Mouse (Mus musculus): ENCODE data around the gene Pagr1b. TPM values are rescaled to one million over a fixed set of nuclear protein-coding genes. Genes with fewer than 3 reads are reported as not detected.

The Pagr1b gene
- total RNA-seq (2023), result 1 to 10 TPM; 3.6 to 4.6 TPM

DNA sequence TGATC is at the start of gene Pagr1b:
TSS of gene Pagr1b (minus strand) at position 4 of the 5 bp plus-strand sequence.

DNA sequence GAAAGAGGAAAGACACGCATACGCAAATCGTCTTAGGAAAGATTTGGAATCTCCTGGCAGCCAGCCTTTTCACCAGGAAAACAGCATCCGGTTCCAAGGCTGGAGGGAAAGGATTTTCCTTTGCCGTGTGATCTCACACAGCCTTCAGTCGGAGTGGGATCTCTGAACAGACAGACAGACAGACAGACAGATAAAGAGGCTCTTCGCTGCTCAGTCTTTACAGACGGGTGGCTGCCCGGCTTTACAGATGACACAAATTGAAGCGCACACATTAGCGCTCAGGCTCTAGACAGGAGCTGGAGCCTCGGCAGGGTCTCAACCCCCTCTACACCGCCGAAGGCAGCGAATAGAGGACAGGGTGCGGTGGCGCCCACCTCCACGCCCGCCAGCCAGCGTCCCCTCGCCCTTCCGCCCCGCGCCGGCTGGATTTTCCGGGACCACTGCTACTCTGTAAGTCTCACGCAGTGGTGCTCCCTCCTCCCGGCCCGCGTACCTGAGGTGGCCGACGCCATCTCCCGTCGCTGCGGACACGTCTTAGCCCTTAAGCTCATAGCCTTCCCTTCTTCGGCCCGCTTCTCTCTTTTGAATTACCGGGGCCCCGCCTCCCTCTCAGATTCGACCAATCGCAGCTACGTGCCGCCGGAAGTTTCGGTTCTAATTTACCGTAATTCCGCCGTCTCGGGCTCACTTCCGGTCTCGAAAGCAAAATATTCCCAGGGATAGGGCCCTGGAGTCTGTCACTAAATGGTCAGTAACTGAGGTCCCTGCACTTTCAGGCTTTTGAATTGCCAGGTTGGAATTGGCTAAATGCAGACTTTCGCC is 25.8 kb upstream of the Pagr1b start, which contains the start of gene Kif22:
TSS of gene Kif22 (minus strand) at position 621 of the 822 bp plus-strand sequence.

DNA sequence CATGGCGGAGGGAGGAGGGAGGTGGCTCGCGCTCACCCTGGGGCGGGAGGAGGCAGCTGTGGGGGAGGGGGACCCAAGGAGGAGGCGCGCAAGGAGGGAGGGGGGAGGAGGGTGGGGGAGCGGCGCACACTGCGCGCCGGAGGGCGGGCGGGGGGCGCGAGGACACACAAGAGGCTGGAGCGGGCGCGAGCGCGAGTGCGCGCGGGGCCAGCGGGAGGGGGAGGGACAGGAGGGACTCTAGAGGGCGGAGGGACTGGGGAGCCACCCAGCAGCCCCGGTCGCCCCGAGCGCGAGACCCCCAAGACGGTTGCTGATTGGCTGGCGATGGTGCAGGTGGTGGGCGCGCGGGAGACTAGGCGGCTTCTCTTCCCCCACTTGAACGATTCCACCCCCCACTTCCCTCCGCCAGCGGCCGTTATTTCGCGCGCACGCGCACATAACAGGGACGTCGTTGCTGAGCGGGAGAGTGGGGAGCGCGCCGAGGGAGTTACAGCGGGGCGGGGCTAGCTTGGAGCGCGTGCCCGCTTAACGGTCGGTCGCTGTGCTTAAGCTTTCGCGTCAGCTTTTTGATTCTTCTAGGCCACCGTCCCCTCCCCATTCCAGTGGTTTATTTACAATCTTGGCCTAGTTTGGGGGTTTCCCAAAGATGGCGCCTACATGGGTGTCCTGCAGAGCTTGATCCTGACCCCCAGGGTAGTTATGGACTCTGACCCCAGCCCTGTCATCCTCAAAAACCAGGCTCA is 10.9 kb upstream of the Pagr1b start, which contains the start of gene Maz:
TSS of gene Maz (minus strand) at position 54 of the 743 bp plus-strand sequence.

DNA sequence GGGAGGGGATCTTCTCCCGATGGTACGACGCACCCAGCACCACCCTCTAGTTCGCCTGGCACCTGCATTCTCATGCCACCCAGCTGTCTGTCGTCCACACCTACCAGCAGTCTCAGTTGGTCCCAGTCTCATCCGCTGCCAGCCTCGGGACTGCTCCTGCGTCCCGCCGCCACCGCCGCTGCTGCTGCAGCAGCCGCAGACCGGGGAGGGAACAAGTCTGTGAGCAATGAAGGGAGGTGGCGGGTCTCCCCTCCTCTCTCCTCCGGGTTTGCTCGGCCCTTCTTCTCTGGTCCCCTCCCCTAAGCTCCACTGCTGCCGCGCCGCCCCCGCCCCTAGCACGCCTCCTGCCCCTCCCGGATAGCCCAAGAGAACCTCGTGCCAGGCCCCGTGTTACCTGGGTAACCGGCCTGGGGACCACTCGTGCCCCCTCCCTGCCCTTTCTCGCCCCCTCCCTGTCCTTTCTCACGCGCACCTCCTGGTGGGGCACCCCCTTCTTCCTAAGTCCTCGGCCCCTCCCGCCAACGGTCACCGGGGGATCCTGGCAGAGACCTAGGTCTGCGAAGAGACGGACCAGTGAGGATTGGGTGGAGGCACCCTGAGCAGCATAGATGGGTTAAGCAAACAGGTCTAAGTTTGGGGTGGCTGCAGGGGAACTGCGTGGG is 4.7 kb upstream of the Pagr1b start, which contains the start of the genes Gm42742 and Prrt2:
TSS of gene Gm42742 (minus strand) at position 197 of the 662 bp plus-strand sequence.
TSS of gene Prrt2 (minus strand) at position 311 of the 662 bp plus-strand sequence.

DNA sequence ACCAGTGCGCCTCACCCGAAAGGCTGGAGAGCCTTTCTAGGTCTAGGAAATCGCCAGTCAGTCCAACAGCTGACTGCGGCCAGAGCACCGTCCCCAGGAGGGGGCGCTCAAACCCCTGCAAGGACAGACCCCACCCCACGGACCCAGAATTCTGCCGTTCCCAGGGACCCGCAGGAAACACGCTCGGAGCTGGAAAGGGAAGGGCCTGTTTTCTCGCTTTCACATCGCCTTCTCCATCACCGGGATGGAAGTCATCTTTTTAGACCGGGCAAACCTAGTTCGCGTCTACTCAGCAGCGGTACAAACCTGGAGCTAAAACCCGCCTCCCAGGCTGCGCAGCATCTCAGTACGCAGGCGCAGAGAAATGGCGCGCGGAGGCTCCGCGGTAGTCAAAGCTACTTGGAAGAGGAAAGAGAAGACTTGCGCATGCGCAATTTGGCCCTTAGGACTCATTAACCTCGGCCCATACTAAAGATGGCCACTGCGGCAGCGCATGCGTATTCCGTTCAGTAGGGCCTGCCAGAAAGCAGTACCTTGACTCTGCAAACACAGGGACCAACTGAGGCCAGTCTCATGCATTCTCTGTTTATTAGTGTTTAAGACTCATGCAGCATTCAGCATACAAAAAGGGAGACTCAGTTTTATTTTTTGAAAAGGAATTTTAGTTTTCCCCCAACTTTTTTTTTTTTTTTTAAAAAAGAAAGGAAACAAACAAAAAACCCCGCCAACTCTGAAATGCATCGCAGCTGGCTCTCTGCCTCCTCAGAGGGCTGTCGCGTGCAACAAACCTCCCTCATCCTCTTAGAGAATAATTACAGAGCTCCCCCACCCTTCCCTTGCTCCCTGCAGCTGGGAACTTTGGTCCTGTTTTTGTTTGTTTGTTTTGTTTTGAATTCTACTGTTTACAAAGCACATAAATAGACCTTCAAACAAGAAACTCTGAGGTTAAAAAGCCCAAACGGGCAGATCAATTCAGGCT is 976 bp upstream of the Pagr1b start, which contains the start of gene Pagr1a:
TSS of gene Pagr1a (minus strand) at position 382 of the 979 bp plus-strand sequence.

DNA sequence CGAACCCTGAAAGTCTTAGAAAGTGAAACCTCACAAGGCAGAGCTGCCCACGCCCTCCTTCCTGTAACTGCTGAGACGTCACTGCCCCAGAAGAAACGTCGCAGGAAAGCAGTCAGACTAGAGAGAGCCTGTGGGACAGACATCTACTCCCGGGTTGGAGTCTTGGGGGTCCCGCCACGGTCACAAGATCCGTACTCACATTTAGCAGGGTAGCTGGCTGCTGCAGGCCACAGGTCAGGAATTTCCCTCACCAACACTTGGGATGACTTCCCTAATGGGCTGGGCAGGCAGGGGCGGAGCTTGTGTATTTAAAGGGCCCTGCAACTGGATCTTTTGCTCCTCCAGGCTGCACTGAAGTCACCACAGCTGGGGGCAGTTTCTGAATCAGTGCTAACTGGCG is 2.0 kb downstream of the Pagr1b start, which contains the start of gene Mvp:
TSS of gene Mvp (minus strand) at position 302 of the 400 bp plus-strand sequence.

DNA sequence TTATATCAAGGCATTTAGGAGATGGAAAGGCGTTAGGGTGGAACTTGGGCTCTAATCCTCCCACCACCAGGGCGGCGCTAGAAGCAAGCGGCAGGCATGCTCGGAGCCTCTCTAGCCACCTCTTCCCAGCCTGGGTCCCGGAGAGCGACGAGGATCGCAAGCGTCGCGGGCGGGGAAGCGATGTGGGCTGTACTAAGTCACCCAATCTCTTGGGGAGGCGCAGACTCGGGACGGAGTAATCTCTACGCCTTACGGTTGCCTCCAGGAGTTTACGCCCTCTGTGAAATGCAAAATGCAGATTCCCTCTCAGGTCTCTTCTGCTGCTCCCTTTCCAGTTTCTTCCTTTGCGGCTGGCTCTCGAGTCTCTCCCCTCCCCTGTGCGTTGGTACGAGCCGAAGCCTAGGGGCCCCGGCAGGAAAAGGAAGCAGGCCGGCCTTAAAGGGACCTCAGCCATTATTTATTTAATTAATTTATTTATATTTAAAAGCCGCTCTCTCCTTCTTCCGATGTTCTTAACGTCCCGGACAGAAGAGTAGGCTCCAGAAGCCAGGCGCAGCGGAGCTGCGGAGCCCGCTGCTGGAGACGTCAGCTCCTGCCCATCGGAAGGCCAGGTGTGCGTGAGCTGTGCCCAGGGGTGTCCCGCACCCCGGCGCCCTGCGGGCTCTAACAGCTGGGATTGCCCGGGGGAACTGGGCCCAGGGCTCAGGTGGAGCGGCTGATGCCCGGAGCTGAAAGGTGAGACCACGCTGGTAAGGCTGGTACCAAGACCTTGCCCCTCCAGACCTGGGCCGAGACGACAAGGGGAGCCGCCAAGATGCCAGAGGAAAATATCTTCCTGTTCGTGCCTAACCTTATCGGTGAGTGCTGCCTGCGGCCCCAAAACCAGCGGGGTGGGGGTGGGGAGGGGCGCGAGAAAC is 40.1 kb downstream of the Pagr1b start, which contains the start of gene Cdiptos:
TSS of gene Cdiptos (minus strand) at position 149 of the 917 bp plus-strand sequence.

DNA sequence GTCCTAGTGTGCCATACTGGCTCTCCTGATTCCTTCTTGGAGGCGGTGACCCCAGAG is 40.6 kb downstream of the Pagr1b start, which contains the start of gene Cdipt:
TSS of gene Cdipt (plus strand) at position 22 of the 57 bp plus-strand sequence.

Other genes starting within 250 kb of the Pagr1b start
- 100 to 1,000 TPM; 240 to 256 TPM for gene Ypel3, start 239.5 kb downstream of the Pagr1b start, total RNA-seq (2023)
- gene Tbx6, start 235.0 kb downstream of the Pagr1b start, total RNA-seq (2023), result 10 to 100 TPM; 11.6 to 13.5 TPM
- 100 to 1,000 TPM; 229 to 235 TPM for gene Ppp4c, start 224.0 kb downstream of the Pagr1b start, total RNA-seq (2023)
- not detected for gene Fam57b, start 218.8 kb downstream of the Pagr1b start, total RNA-seq (2023)
- gene 4930451I11Rik, start 184.8 kb downstream of the Pagr1b start, total RNA-seq (2023), result not detected
- not detected for gene Doc2a, start 169.1 kb downstream of the Pagr1b start, total RNA-seq (2023)
- gene Hirip3, start 154.5 kb downstream of the Pagr1b start, total RNA-seq (2023), result 10 to 100 TPM; 22.0 to 25.4 TPM
- gene Ino80e, start 154.1 kb downstream of the Pagr1b start, total RNA-seq (2023), result 10 to 100 TPM; 68.2 to 83.5 TPM
- gene Taok2, start 131.8 kb downstream of the Pagr1b start, total RNA-seq (2023), result 100 to 1,000 TPM in 1 of 2 experiments, 10 to 100 TPM in 1; 91.4 to 105 TPM
- gene Tmem219, start 93.6 kb downstream of the Pagr1b start, total RNA-seq (2023), result 10 to 100 TPM; 27.4 to 28.3 TPM
- gene Kctd13, start 87.6 kb downstream of the Pagr1b start, total RNA-seq (2023), result 10 to 100 TPM; 33.0 to 38.9 TPM
- not detected for gene Asphd1, start 66.9 kb downstream of the Pagr1b start, total RNA-seq (2023)
- 10 to 100 TPM in 1 of 2 experiments, 1 to 10 TPM in 1; 9.7 to 10.1 TPM for gene Sez6l2, start 65.9 kb downstream of the Pagr1b start, total RNA-seq (2023)
- gene Cdipt, start 40.6 kb downstream of the Pagr1b start, total RNA-seq (2023), result 100 to 1,000 TPM; 159 to 167 TPM
- not detected for gene Cdiptos, start 40.4 kb downstream of the Pagr1b start, total RNA-seq (2023)
- 10 to 100 TPM; 30.2 to 36.9 TPM for gene Mvp, start 1.9 kb downstream of the Pagr1b start, total RNA-seq (2023)
- 10 to 100 TPM; 24.7 to 40.0 TPM for gene Pagr1a, start 868 bp upstream of the Pagr1b start, total RNA-seq (2023)
- gene Gm42742, start 4.6 kb upstream of the Pagr1b start, total RNA-seq (2023), result 10 to 100 TPM; 20.9 to 36.5 TPM
- gene Prrt2, start 4.7 kb upstream of the Pagr1b start, total RNA-seq (2023), result 1 to 10 TPM; 5.0 to 7.0 TPM
- gene Maz, start 10.6 kb upstream of the Pagr1b start, total RNA-seq (2023), result 100 to 1,000 TPM; 237 to 238 TPM
- 1 to 10 TPM; 3.6 to 4.8 TPM for gene Kif22, start 26.0 kb upstream of the Pagr1b start, total RNA-seq (2023)
- gene Zg16, start 70.8 kb upstream of the Pagr1b start, total RNA-seq (2023), result under 1 TPM in 1 of 2 experiments, not detected in 1; 0.82 TPM
- gene AI467606, start 74.9 kb upstream of the Pagr1b start, total RNA-seq (2023), result 10 to 100 TPM; 75.6 to 83.3 TPM
- 10 to 100 TPM; 39.1 to 46.5 TPM for gene Qprt, start 105.7 kb upstream of the Pagr1b start, total RNA-seq (2023)
- 100 to 1,000 TPM; 266 to 304 TPM for gene Spn, start 121.3 kb upstream of the Pagr1b start, total RNA-seq (2023)
- gene Cd2bp2, start 179.6 kb upstream of the Pagr1b start, total RNA-seq (2023), result 10 to 100 TPM; 70.4 to 77.9 TPM
- 10 to 100 TPM; 58.5 to 73.0 TPM for gene Tbc1d10b, start 192.0 kb upstream of the Pagr1b start, total RNA-seq (2023)
- gene Mylpf, start 192.4 kb upstream of the Pagr1b start, total RNA-seq (2023), result 10 to 100 TPM; 16.3 to 22.4 TPM
- gene Zfp553, start 216.6 kb upstream of the Pagr1b start, total RNA-seq (2023), result 10 to 100 TPM; 15.5 to 18.3 TPM
- 100 to 1,000 TPM; 694 to 706 TPM for gene Sept1, start 216.6 kb upstream of the Pagr1b start, total RNA-seq (2023)
- 10 to 100 TPM in 1 of 2 experiments, 1 to 10 TPM in 1; 8.1 to 10.4 TPM for gene Zfp771, start 227.8 kb upstream of the Pagr1b start, total RNA-seq (2023)
- gene Dctpp1, start 244.2 kb upstream of the Pagr1b start, total RNA-seq (2023), result 10 to 100 TPM; 13.0 to 21.1 TPM